Mouse (Mus musculus) urinary bladder, postnatal 10 days (tissue): ENCODE measurements around the gene Thnsl1.
"Not testable (repeated sequence)": the region's sequence is repeated elsewhere in the genome, so short reads cannot be mapped to it uniquely, and the experiment has no call there.

Experiments used
- DNase-seq: peaks from one replicate; pipeline ENCODE4 v3.0.0; 2022; ENCODE audit warnings: low spot score

Gene Thnsl1

DNA sequence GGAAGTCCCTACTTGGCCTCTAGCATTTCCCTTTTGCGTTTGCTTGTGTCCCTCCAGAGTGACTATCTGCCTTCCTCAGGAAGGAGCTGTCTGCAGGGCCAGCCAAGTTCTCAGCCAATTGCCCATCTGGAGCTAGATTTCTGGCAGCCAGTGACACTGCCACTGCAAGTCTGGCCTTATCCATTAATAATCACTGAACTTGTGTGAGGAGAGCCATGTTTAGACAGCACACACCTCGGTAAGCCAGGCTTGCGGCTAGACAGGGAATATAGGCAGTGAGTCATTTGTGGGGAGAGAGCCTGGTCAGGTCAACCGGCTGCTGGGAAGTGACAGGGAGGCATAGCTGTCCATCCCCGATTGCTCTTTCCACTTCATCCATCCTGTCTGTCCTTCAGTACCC is 31.3 kb downstream of the Thnsl1 start:
- no peak for DNase-seq

DNA sequence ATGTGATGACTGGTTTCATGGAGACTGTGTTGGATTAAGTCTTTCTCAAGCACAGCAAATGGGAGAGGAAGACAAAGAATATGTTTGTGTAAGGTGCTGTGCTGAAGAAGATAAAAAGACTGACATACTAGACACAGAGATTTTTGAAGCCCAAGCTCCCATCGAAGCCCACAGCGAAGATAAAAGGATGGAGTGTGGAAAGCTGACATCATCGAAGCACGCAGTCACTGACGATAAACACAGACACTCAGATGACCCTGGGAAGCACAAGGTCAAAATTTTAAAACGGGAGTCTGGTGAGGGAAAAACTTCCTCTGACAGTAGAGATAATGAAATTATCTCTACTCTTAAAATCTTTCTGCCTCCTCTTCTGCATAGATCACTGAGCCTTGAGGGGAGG is 38.6 kb downstream of the Thnsl1 start:
- not testable (repeated sequence) for DNase-seq

DNA sequence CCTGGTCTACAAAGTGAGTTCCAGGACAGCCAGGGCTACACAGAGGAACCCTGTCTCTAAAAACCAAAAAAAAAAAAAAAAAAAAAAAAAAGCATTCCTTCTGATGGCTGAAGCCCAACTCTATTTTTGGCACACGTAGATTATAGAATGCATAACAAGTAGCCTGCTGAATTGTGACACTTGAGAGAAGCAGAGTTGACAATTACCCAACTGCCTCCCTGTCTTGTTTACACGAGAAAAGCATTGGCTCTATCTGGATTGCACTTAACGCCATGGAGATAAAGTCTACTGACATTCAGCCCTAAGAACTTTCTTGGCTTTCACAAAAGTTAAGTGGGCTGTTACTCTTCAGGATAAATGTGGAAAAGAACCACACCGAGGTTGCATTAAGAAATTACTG is 39.5 kb downstream of the Thnsl1 start:
- no peak for DNase-seq

DNA sequence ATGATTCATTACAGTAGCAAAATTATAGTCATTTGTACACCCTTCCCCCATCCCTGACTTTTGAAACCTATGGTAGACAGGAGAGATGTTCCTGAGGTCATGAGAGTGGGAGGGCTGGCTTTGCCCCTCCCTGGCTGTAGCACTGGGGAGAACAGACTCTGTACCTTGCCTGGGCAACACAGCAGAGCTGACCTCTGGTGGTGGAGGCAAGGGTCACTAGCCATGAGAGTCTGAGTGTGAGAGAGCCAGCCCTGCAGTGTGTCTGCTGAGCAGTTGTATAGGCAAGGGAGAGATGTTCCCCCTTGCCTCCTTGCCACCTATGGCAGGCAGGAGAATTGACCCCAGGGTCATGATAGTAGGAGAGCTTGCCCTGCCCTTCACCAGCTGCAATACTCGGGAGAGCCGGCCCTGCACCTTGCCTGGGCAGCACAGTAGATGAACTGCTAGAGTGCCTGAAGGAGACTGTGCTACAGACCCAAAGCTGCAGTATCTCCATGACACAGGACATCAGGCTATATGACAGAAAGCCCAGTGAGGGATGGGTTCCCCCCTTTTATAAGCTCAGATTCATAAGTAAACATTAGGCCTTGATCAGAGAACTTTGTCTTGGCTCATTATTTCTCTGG is 40.1 kb downstream of the Thnsl1 start:
- DNase-seq: no peak

DNA sequence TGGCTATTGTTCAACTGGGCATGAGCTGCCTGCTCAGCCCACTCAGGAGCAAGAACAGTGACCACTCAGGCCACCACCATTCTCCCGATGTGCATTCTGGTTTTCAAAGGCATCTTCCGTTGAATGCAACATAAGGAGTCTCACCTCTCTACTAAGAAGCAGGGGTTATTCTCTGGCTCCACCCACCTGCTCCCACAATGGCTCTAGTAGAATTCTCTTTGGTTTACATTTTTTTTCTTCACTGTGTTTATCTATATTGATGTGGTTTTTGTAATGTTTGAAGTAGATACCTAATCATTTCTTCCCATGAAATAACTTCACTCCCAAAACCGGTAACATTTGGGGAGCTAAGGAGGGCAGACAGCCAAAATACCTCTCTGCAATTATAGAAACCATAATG is 48.1 kb downstream of the Thnsl1 start:
- no peak for DNase-seq

DNA sequence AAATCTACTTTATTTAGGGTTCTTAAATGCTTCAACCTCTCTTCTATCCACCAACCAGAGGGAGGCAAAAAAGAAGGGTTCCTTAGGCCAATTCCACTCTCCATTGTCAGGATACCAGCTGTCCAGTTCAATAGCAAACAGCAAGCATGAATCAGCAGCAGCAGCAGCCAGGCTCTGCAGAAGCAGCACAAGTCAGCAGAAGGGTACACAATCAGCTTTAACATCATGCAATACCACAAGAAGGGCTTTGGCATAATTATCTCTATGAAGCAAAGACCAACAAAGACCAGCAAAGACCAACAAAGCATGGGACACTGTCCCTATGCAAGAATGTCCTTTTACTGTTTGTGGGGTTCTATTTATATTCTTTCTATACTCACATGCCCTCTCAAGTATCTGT is 48.8 kb downstream of the Thnsl1 start:
- no peak for DNase-seq

DNA sequence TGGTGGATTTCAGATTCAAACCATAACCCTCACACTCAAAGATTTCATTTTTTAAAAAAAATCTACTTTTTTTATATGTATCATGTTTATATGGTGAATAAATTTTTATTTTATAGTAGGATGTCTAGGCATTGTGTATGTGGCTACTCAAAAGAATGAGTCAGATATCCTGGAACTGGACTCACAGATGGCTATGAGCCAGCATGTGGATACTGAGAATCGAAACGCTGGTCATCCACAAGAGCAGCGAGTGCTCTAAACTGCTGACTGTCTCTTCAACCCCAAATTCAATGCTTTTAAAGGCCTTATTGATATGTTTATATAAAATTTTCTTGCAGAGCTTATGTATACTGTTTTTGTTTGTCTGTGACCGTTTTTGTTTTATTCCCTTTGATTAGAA is 52.8 kb downstream of the Thnsl1 start:
- DNase-seq: no peak

DNA sequence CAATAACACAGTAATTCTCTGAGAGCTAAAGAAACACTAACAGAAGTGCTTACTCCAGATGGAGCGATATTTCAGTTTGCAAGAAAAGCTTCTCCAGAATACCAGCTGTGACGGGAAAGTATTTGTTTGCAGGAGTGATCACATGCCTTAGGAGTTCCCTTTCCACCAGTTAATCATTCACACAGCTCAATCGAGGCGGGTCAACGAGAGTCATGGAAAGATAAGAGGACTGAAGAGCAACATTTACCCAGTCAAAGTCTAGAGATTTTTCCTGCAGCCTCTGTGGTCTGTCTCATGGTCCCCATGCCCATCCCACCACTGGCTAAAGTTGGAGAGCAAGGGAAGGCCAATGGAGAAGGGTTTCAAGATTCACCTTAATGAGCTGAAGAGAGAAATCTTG is 53.6 kb downstream of the Thnsl1 start:
- DNase-seq: no peak

DNA sequence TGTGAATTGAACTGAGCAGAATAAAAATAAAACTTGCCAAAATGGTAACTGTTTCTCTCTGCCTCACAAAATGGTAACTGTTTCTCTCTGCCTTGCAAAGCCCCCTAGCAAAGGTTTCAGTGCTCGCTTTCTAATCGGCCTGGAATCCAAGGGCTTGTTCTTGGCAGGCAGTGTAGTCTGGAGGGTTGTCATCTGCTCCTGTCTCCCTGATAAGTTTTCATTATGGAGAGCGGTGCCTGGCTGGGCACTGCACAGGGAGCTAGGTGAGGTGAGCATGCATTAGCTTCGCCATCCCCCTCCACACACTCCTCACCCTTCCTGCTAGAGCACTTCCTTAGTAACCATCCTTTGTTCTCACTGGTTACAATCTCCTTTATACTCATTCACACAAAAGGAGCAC is 54.5 kb downstream of the Thnsl1 start:
- DNase-seq: no peak

DNA sequence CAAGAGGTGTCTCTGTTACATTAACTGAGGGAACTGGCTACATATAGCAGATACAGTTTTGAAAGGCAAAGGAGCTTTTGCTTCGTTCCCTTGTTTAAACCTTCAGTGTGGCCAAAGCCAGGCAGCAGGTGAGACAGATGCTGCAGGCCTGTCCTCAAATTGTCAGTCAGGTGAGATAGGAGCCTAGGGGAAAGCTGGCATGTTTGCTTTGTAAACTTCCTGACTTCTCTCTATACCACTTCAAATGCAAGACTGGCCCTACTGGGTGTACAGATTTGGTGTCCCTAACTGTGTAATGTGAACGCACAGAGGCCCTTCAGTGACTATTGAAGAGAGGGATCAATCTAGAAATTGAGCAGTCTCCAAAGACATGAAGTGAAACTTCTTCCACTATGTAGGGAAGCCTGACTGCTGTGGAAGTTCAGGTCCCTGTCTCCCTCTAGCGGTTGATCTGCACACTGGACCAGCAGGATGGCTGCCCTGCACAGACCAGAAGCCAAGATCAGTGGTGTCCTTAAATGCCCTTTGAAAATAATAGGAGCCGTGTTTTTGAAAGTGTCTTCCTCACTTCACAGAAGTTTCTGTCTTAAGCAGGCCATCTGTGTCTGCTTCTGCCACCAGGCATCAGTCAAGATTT is 56.0 kb downstream of the Thnsl1 start:
- DNase-seq: no peak

DNA sequence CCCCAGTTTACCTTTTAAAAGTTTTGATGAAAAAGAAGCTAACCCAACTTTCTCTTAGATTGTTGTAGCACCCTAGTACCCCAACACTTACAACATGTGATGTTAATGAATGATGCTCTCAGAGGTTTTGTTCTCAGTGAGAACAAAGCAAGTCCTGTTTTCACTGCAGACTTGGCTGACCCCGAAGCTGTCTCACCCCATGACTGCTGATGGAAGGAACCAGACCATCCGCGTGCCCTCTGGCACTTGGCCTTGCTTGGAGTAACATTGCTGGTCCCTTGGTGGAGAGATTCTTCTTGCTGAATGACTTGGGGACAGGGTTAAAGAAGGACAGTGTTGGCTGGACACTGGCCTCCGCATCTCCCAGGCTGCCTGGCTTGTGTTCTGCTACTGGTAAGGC is 58.5 kb downstream of the Thnsl1 start:
- no peak for DNase-seq
